Mouse (Mus musculus) MEL-GATA-1-ER (cell line): Measurements from ENCODE around the gene Ttpal.

ENCODE experiments used
- DNase-seq: peaks from one replicate; pipeline ENCODE4 v3.0.0-alpha.2; 2012; ENCODE audit warnings: low read depth; ENCODE audit errors: extremely low read depth

The Ttpal gene

GRCm38 (mm10) chr2:163602101-163602971 is at the start of gene Ttpal:
Ttpal (plus strand) TSS chr2:163602314.
- DNase-seq: peak; percentile 66

GRCm38 (mm10) chr2:163552518-163552929 is 49.6 kb upstream of the Ttpal start:
- peak; percentile 68 for DNase-seq

- DNase-seq: no peak
These were observed 47.6 kb upstream of the Ttpal start for GRCm38 (mm10) chr2:163554425-163554982.

GRCm38 (mm10) chr2:163554996-163555395 is 47.1 kb upstream of the Ttpal start:
- DNase-seq: no peak

- no peak for DNase-seq
These were observed 46.7 kb upstream of the Ttpal start for GRCm38 (mm10) chr2:163555417-163555816.

- no peak for DNase-seq
These were observed 43.6 kb upstream of the Ttpal start for GRCm38 (mm10) chr2:163558548-163558947.

- DNase-seq: no peak
These were observed 42.9 kb upstream of the Ttpal start for GRCm38 (mm10) chr2:163559236-163559635.

GRCm38 (mm10) chr2:163560247-163560646 is 41.9 kb upstream of the Ttpal start:
- DNase-seq: no peak

GRCm38 (mm10) chr2:163561258-163561948 is 40.7 kb upstream of the Ttpal start:
- DNase-seq: no peak

- no peak for DNase-seq
These were observed 37.5 kb upstream of the Ttpal start for GRCm38 (mm10) chr2:163564646-163565045.

- DNase-seq: no peak
These were observed 27.8 kb upstream of the Ttpal start for GRCm38 (mm10) chr2:163574321-163574720.

GRCm38 (mm10) chr2:163575248-163575647 is 26.9 kb upstream of the Ttpal start:
- no peak for DNase-seq

GRCm38 (mm10) chr2:163577986-163578385 is 24.1 kb upstream of the Ttpal start:
- no peak for DNase-seq

GRCm38 (mm10) chr2:163580069-163580945 is 21.8 kb upstream of the Ttpal start:
- DNase-seq: no peak

- no peak for DNase-seq
These were observed 18.7 kb upstream of the Ttpal start for GRCm38 (mm10) chr2:163583226-163584087.

GRCm38 (mm10) chr2:163584088-163584426 is 18.1 kb upstream of the Ttpal start:
- no peak for DNase-seq

GRCm38 (mm10) chr2:163586384-163587261 is 15.5 kb upstream of the Ttpal start:
- no peak for DNase-seq

GRCm38 (mm10) chr2:163587506-163587905 is 14.6 kb upstream of the Ttpal start:
- DNase-seq: no peak

GRCm38 (mm10) chr2:163590211-163590610 is 11.9 kb upstream of the Ttpal start:
- DNase-seq: peak; percentile 60
